ENCODE assay signal across 10 mouse cellular contexts in genomic region chr5:128204685-128205320, GRCm38 (mm10).
DNase-seq lines count a peak whose midpoint lies in the region; ATAC-seq lines count a peak whose summit lies in the region.
"Had no signal": no experiment of that assay in that cellular context is flagged by ENCODE, and none has a peak within 500 bp of the region (broad histone marks: within the 10 kb centered on the region; RNA-seq: fewer than 3 reads in every experiment).

No protein-coding gene starts in this region.

- no peaks in the 10 kb centered on the region for H3K27me3 ChIP-seq in forebrain, embryonic 15.5 days
- H3K27me3 ChIP-seq in midbrain, embryonic 13.5 days: no peaks in the 10 kb centered on the region

- no peaks in the 10 kb centered on the region for H3K36me3 ChIP-seq in forebrain, embryonic 15.5 days
- no peaks in the 10 kb centered on the region for H3K36me3 ChIP-seq in midbrain, embryonic 13.5 days

- H3K9me3 ChIP-seq in forebrain, embryonic 15.5 days: no peaks in the 10 kb centered on the region
- no peaks in the 10 kb centered on the region for H3K9me3 ChIP-seq in midbrain, embryonic 13.5 days

- H3K4me3 ChIP-seq in forebrain, embryonic 15.5 days: no peak overlapping the region
- H3K4me3 ChIP-seq in midbrain, embryonic 13.5 days (replicated peaks): no peak overlapping the region

- no peak overlapping the region for H3K9ac ChIP-seq in forebrain, embryonic 15.5 days (replicated peaks)
- H3K9ac ChIP-seq in midbrain, embryonic 13.5 days (replicated peaks): no peak overlapping the region

- peak overlapping the region; percentile 27 for H3K27ac ChIP-seq in forebrain, embryonic 15.5 days (replicated peaks)
- H3K27ac ChIP-seq in midbrain, embryonic 13.5 days: peak overlapping the region; percentile 59

- no peak for ATAC-seq in cerebellum, adult (ENCODE audit: insufficient number of reproducible peaks, low FRiP score, low TSS enrichment)
- ATAC-seq in forebrain, embryonic 15.5 days (replicated peaks): no peak
- no peak for ATAC-seq in midbrain, embryonic 13.5 days

- no peak overlapping the region for H3K4me2 ChIP-seq in forebrain, embryonic 15.5 days (replicated peaks)
- no peak overlapping the region for H3K4me2 ChIP-seq in midbrain, embryonic 13.5 days (replicated peaks)

- 65% methylated on average over 17 of the region's 17 CpGs for WGBS in forebrain, embryonic 15.5 days
- 71% methylated on average over 17 of the region's 17 CpGs for WGBS in midbrain, embryonic 13.5 days

- DNase-seq in cerebellum, postnatal 14 days: peak; percentile 19 to 28
- DNase-seq in layer of hippocampus, adult 18-20 months (ENCODE audit: low spot score in 2 of 2): peak; percentile 7 to 41
- no peak for DNase-seq in layer of hippocampus, postnatal 36 days
- no peak for DNase-seq in kidney, adult 11 months
- no peak for DNase-seq in kidney, postnatal 36 days
- DNase-seq: kidney, postnatal 4 days; thymus, postnatal 4 days had no signal

- peaks cover 13% of the 10 kb centered on the region for H3K4me1 ChIP-seq in forebrain, embryonic 15.5 days
- H3K4me1 ChIP-seq in midbrain, embryonic 13.5 days (replicated peaks): peaks cover 24% of the 10 kb centered on the region

Comparison
In these comparisons a context has a peak if more than half of its experiments do, and no peak if none do; other contexts are left out.
1. DNase-seq: peak in cerebellum, postnatal 14 days (2 of 2) and layer of hippocampus, adult 18-20 months (2 of 2); none in layer of hippocampus, postnatal 36 days (0 of 2), kidney, adult 11 months (single experiment) and kidney, postnatal 36 days (0 of 2).